21 mouse cellular contexts compared by ENCODE assay signal in the genomic region with DNA sequence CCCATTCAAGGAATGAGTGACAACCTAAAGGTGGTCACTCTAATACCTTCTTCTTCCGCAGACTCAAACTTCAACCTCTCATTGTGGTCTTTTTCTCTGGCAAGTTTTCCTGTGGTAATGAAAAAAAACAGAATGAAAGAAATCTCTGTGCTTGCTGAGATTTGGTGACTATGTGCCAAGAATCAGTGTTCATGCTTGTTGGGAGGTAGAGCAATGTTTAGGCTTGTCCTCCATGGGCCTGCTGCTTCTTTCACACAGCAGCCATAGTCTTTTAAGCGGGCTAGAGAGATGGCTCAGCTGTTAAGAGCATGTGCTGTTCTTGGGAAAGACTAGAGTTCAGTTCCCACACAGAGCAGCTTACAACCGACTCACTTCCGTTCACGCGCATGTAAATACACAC. TPM values are rescaled to one million over a fixed set of nuclear protein-coding genes. Genes with fewer than 3 reads are reported as not detected.
DNase-seq lines count a peak whose midpoint lies in the region; ATAC-seq and TF ChIP-seq lines count a peak whose summit lies in the region.
"Had no signal": no experiment of that assay in that cellular context is flagged by ENCODE, and none has a peak within 500 bp of the region (broad histone marks: within the 10 kb centered on the region; RNA-seq: fewer than 3 reads in every experiment).

No protein-coding gene starts in this region.

- ATAC-seq in stomach, embryonic 16.5 days (ENCODE audit: insufficient read depth, low FRiP score): no peak
- no peak for ATAC-seq in stomach, postnatal 0 days (ENCODE audit: low FRiP score, low TSS enrichment)
- no peak for ATAC-seq in hindbrain, embryonic 15.5 days (ENCODE audit: low FRiP score, low read depth)

- peaks cover 10% of the 10 kb centered on the region; the same call in 1 of the 2 replicates for H3K4me1 ChIP-seq in stomach, embryonic 16.5 days (ENCODE audit: control insufficient read depth, insufficient read depth, low read length)
- peaks cover 3% of the 10 kb centered on the region for H3K4me1 ChIP-seq in stomach, postnatal 0 days (replicated peaks; ENCODE audit: control insufficient read depth, insufficient read depth)
- H3K4me1 ChIP-seq in hindbrain, embryonic 15.5 days (replicated peaks): peaks cover 20% of the 10 kb centered on the region
- no peaks in the 10 kb centered on the region; the same call in 1 of the 2 replicates for H3K4me1 ChIP-seq in lung, adult 2 months (ENCODE audit: control insufficient read depth, insufficient read depth, low read length)

- H3K27ac ChIP-seq in stomach, embryonic 16.5 days (ENCODE audit: low read length): peak overlapping the region; percentile 46; the same call in 1 of the 2 replicates
- no peak overlapping the region for H3K27ac ChIP-seq in stomach, postnatal 0 days (replicated peaks)
- peak overlapping the region; percentile 98 for H3K27ac ChIP-seq in hindbrain, embryonic 15.5 days (replicated peaks)
- H3K27ac ChIP-seq: liver, embryonic 14.5 days had no signal

- TF ChIP-seq EP300 in stomach, postnatal 0 days (optimal IDR thresholded peaks at IDR 0.05): no peak

- peak; percentile 11 for DNase-seq in embryo, embryonic 10.5 days (ENCODE audit: low spot score)
- no peak for DNase-seq in embryo, embryonic 9.5 days (ENCODE audit: extremely low spot score)
- DNase-seq in stomach, postnatal 0 days (ENCODE audit: low spot score): no peak
- no peak for DNase-seq in urinary bladder, adult 2 months (ENCODE audit: low spot score)
- DNase-seq in embryo, embryonic 10 days (ENCODE audit: low spot score): no peak
- no peak for DNase-seq in lung, adult 2 months
- DNase-seq: adrenal gland, postnatal 10 days; cerebellum, adult 9-10 months; embryo, embryonic 11 days; gastrocnemius, postnatal 10 days; heart, postnatal 4 days; kidney, adult 11 months; lung, postnatal 14 days; thymus, postnatal 25 days had no signal

- H3K9me3 ChIP-seq in stomach, embryonic 16.5 days (replicated peaks; ENCODE audit: control insufficient read depth, low read length): no peaks in the 10 kb centered on the region; the same call in 1 of the 2 replicates
- H3K9me3 ChIP-seq in stomach, postnatal 0 days (ENCODE audit: control insufficient read depth, low read length): no peaks in the 10 kb centered on the region
- no peaks in the 10 kb centered on the region for H3K9me3 ChIP-seq in hindbrain, embryonic 15.5 days
- H3K9me3 ChIP-seq: stomach, embryonic 15.5 days had no signal

- no peaks in the 10 kb centered on the region for H3K27me3 ChIP-seq in stomach, embryonic 16.5 days (ENCODE audit: control insufficient read depth, insufficient read depth, low read length)
- H3K27me3 ChIP-seq in stomach, postnatal 0 days (ENCODE audit: control insufficient read depth, insufficient read depth, low read length): no peaks in the 10 kb centered on the region
- H3K27me3 ChIP-seq in hindbrain, embryonic 15.5 days: no peaks in the 10 kb centered on the region
- H3K27me3 ChIP-seq: stomach, embryonic 15.5 days had no signal

- 86% methylated on average over 6 of the region's 6 CpGs for WGBS in stomach, embryonic 16.5 days
- WGBS in stomach, postnatal 0 days: 66% methylated on average over 6 of the region's 6 CpGs
- 75% methylated on average over 6 of the region's 6 CpGs for WGBS in hindbrain, embryonic 15.5 days
- WGBS in lung, adult 2 months: 86% methylated on average over 6 of the region's 6 CpGs

- H3K4me2 ChIP-seq in stomach, embryonic 16.5 days (ENCODE audit: low read depth, low read length): no peak overlapping the region
- H3K4me2 ChIP-seq in stomach, postnatal 0 days (replicated peaks; ENCODE audit: low read depth): no peak overlapping the region
- H3K4me2 ChIP-seq in hindbrain, embryonic 15.5 days: no peak overlapping the region
- H3K4me2 ChIP-seq: heart, embryonic 11.5 days had no signal

- H3K36me3 ChIP-seq in stomach, embryonic 16.5 days (ENCODE audit: control insufficient read depth, insufficient read depth, low read length): no peaks in the 10 kb centered on the region
- no peaks in the 10 kb centered on the region for H3K36me3 ChIP-seq in stomach, postnatal 0 days (ENCODE audit: control insufficient read depth, insufficient read depth, low read length)
- no peaks in the 10 kb centered on the region for H3K36me3 ChIP-seq in hindbrain, embryonic 15.5 days
- H3K36me3 ChIP-seq: stomach, embryonic 15.5 days had no signal

- H3K4me3 ChIP-seq in stomach, embryonic 16.5 days (replicated peaks; ENCODE audit: low read length): no peak overlapping the region
- no peak overlapping the region for H3K4me3 ChIP-seq in stomach, postnatal 0 days (ENCODE audit: low read depth, low read length)
- H3K4me3 ChIP-seq in hindbrain, embryonic 15.5 days: no peak overlapping the region
- H3K4me3 ChIP-seq in lung, adult 2 months (replicated peaks; ENCODE audit: extremely low read depth, low read depth, low read length): no peak overlapping the region
- H3K4me3 ChIP-seq: stomach, embryonic 15.5 days had no signal

- no peak overlapping the region for H3K9ac ChIP-seq in stomach, embryonic 16.5 days (ENCODE audit: low read length)
- H3K9ac ChIP-seq in stomach, postnatal 0 days (ENCODE audit: low read length): no peak overlapping the region
- H3K9ac ChIP-seq in hindbrain, embryonic 15.5 days: no peak overlapping the region
- H3K9ac ChIP-seq: liver, embryonic 14.5 days; stomach, embryonic 15.5 days had no signal

- TF ChIP-seq POLR2A in lung, adult 2 months (IDR thresholded peaks at IDR 0.05; ENCODE audit: borderline replicate concordance, extremely low read depth, low read depth, low read length): no peak

- TF ChIP-seq CTCF in stomach, postnatal 0 days (IDR thresholded peaks at IDR 0.05; ENCODE audit: low read depth): no peak
- no peak for TF ChIP-seq CTCF in lung, adult 2 months (IDR thresholded peaks at IDR 0.05; ENCODE audit: insufficient read depth, low read length)

RNA-seq across cellular contexts. Expression of a gene that starts 41.8 kb away (rescaled TPM):
- polyA plus RNA-seq in stomach, embryonic 16.5 days (2015; fragmentation: Nextera tagmentation; extraction: Ambion mirVana): not detected in 2 replicates
- not detected in 2 replicates for polyA plus RNA-seq in stomach, postnatal 0 days (2015; fragmentation: Nextera tagmentation; extraction: Ambion mirVana)
- polyA plus RNA-seq in hindbrain, embryonic 15.5 days (2015; fragmentation: Nextera tagmentation; extraction: Ambion mirVana): not detected in 2 replicates
- polyA plus RNA-seq in urinary bladder, adult 2 months (2012; rRNA removed): not detected in 2 replicates
- not detected in 2 replicates for polyA plus RNA-seq in lung, adult 2 months (2012; rRNA removed)
- polyA plus RNA-seq: heart, embryonic 11.5 days; limb, embryonic 11.5 days; liver, embryonic 14.5 days; neural tube, embryonic 14.5 days; stomach, embryonic 15.5 days had no signal
